Mouse (Mus musculus): ENCODE results near the gene Sarnp.

Gene Sarnp

DNA sequence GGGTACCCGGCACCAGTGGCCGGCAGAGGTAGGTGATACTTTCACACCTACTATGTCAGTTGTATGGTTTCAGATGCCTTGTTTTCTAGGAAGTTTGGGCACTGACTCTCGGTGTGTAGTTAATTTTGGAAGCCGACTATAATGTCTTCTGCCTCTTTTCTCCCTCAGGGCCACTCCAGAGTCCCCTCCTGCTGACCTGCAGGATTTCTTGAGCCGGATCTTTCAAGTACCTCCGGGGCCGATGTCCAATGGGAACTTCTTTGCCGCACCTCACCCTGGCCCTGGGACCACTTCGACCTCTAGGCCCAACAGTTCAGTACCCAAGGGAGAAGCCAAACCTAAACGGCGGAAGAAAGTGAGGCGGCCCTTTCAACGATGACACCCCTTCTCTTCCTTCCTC, at the start of gene Sarnp:
Sarnp (plus strand) TSS at position 301 of the 400 bp plus-strand sequence.
- no peak for DNase-seq (ENCODE audit: low read depth, low spot score)

GRCm38 (mm10) chr10:128772895-128773294, 44.2 kb upstream of the Sarnp start:
- no peak for DNase-seq (ENCODE audit: low read depth, low spot score)

- DNase-seq (ENCODE audit: low read depth, low spot score) = no peak
Observed at GRCm38 (mm10) chr10:128773685-128774084, 43.4 kb upstream of the Sarnp start.

DNA sequence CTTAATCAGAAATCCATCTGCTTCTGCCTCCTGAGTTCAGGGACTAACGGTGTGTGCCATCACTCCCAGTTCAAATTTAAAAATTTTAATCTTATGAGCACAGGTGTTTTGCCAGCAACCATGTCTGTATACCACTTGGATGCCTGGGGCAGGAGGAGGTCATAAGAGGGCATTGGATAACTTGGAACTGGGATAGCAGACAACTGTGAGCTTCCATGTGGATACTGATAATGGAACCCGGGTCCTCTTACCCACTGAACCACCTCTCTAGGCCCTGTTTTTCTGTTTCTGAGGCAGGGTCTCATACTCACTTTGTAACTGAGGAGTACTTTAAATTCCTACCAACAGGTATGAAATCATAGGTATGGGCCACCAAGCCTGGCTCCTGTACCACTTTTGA, 38.7 kb upstream of the Sarnp start:
- no peak for DNase-seq (ENCODE audit: low read depth, low spot score)

DNA sequence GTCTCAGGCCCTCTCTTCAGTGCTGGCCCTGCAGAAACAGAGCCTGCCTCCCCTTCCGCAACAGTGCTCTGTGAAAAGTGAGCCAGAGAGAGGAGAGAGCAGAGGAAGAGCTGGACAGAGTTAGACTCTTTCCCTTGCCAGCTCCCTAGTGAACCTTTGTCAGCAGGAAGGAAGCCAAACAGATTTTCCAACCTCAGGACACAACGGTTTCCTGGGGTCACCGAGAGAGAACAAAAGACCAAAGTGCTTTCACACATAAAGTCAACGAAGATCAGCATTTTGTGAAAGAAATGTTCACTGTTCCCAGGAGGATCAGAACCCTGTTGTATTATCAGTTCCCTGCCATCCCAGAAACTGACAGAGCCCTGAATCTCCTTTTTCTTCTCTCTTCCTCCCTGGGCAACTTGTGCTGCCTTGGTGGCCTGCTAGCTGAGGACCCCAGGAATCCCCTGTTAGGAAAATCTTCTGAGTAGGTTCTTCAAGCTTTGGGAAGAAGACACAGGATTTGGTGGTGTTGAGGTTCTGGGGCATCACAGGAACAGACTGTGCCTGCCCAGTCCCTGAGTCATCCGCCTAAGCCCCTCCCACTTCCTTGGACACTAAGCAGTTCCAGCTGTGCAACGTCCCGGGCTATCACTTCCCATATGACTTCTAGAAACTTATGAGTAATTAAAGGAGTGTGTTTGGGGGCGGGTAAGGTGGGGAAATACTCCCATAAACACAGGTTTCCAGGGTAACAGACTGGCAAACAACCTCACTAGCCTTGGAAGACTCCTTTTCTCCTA, 37.9 kb upstream of the Sarnp start:
- no peak for DNase-seq (ENCODE audit: low read depth, low spot score)

DNA sequence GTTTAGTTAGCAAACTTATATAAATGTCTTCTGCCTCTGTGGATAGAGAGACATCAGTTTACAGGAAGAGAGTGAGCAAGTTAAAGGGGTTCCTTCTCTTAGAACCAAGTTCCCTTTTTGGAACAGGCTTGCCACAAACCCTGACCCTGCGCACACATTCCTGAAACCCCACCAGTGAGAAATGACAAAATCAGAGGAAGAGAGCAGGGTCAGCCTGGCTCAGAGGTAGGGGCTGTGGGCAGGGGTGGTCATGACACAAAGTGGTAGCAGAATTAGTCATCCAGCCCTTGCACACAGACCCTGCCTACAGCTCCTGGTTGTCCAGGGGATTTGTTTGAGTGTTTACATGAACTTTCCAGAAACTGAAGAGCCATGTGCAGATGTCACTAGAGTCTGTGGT, 36.9 kb upstream of the Sarnp start:
- DNase-seq (ENCODE audit: low read depth, low spot score) = no peak

DNA sequence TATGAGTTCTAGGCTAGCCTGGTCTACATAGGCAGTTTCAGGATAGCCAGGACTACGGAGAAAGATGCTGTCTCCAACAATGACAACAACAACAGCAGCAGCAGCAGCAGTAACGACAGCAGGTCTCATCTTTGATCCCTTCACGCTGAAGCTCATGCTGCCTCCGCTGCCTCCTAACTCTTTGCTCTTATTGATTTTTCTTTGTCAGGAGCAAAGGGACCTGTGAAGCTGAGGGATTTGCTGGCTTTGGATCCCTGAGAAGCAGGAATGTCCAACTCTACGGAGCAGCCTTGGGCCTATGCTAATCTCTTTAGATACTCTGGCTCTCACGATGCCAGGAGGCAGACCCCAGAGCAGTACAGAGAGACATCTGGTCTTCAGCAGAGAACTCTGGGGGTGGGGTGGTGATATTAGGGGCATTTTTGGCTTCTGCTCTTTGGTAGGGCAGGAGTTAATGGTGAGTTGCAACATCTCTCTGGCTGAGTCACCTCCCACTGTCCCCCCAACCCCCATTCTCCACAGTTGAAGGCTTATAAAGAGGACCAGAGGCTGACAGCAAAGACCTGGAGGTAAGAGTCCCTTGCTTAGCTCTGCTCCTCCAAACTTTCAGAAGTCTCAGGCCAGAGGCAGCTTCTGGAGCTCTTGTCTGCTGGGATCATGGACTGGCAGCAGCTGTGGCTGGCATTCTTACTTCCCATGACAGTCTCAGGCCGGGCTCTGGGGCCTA, 26.6 kb upstream of the Sarnp start, which contains the start of gene Mmp19:
Mmp19 (plus strand) TSS at position 513 of the 727 bp plus-strand sequence.
- no peak for DNase-seq (ENCODE audit: low read depth, low spot score)

DNA sequence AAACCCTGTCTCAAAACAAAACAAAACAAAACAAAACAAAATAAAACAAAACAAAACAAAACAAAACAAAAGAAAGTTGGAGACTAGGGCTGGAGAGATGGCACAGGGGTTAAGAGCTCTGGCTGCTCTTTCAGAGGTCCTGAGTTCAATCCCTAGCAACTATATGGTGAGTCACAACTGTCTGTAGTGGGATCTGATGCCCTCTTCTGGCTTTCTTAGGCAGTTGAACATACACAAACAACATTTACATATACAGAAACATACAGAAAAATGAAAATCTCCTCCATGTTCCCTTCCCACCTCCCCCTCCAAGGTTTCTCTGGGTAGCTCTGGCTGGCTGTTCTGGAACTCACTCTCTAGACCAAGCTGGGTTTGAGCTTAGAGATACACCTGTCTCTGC, 25.1 kb upstream of the Sarnp start:
- DNase-seq (ENCODE audit: low read depth, low spot score) = no peak

GRCm38 (mm10) chr10:128793258-128793657, 23.9 kb upstream of the Sarnp start:
- DNase-seq (ENCODE audit: low read depth, low spot score) = no peak

DNA sequence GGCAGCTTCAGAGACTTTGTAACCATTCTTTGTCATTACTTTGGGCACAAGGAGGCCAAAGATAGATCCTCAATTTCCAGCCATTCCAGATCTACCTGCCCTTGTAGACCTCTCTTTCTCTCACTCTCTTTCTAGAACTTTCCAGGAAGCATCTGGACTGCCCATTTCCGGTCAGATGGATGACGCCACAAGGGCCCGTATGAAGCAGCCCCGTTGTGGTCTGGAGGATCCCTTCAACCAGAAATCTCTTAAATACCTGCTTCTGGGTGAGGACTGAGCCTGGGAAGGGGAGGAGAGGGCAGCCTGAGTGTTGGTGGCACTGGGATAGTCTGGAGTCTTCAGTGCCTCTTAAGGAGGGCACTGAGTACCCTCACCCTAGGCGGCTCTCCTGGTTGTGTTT, 22.7 kb upstream of the Sarnp start:
- no peak for DNase-seq (ENCODE audit: low read depth, low spot score)

GRCm38 (mm10) chr10:128795581-128795980, 21.6 kb upstream of the Sarnp start:
- DNase-seq (ENCODE audit: low read depth, low spot score) = no peak

DNA sequence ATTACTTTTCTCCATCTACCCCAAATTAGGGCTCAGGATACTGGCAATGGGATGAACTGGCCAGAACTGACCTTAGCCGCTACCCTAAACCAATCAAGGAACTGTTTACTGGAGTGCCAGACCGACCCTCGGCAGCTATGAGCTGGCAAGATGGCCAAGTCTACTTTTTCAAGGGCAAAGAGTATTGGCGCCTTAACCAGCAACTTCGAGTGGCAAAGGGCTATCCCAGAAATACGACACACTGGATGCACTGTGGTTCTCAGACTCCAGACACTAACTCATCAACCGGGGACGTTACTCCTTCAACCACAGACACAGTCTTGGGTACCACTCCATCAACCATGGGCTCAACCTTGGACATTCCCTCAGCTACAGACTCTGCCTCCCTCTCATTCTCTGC, 18.5 kb upstream of the Sarnp start:
- no peak for DNase-seq (ENCODE audit: low read depth, low spot score)

DNA sequence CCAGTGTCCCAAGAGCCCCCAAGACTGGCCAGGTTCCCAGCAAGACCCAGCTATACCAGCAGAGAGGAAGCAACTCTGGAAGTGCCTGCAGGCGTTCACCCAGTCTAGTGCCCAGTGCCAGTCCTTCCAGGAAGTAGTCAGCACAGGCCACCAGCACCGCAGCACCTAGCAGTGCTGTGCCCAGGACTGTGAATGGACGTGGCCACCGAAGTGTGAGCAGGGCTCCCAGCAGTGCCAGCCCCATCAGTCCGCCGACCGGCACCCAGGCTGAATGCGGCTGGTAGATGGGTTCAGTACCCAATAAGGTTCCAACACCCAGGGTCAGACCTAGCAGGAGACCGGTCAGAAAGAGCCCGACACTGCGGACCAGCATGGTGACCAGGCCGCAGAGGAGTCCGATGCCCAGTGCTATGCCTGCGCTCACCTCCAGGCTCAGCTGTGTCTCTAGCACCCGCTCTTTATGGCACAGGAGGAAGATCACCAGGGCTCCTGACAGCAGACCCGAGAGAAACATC, 15.1 kb upstream of the Sarnp start:
- no peak for DNase-seq (ENCODE audit: low read depth, low spot score)

DNA sequence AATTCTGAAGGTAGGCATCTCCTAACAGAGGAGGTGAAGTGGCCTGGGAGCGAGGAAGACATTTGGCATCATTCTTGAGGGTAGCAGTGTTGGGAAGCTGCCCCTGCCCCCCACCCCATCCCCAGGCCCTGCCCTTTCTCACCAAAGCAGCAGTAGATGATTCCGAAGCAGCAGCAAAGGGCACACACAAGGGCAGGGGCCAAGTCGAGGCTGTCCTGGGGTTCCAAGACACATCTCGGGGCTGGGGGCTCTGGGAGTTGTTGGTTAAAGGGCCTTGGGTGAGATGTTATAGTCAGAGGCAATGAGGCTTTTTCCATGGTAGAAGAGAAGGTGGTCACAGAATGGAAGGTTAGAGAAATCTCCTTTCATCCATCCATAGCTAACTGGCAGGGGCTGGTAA, 14.2 kb upstream of the Sarnp start:
- DNase-seq (ENCODE audit: low read depth, low spot score) = no peak

DNA sequence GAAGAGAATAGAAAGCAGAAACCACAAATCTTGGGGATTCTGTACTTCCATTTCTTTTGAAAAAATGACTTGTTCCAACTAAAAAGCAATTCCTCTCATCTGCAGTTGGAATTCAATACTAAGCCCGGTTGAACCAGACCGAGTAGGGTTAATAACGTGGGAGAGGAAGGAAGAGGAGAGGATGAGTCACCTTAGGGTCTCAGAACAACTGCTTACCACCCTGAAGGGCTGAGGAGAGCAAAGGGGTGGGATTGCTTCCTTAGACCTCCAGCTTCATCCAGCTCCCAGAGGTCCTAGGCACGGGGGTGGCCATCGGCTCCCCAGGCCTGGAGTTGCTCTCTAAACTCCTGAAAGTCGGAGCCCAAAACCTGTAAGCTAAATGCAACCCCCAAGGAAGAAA, 13.8 kb upstream of the Sarnp start:
- DNase-seq (ENCODE audit: low read depth, low spot score) = no peak

- DNase-seq (ENCODE audit: low read depth, low spot score) = peak; percentile 28
Observed at GRCm38 (mm10) chr10:128803771-128804270, 13.3 kb upstream of the Sarnp start, which contains the start of gene Dnajc14. Dnajc14 (plus strand) TSS chr10:128804062.

DNA sequence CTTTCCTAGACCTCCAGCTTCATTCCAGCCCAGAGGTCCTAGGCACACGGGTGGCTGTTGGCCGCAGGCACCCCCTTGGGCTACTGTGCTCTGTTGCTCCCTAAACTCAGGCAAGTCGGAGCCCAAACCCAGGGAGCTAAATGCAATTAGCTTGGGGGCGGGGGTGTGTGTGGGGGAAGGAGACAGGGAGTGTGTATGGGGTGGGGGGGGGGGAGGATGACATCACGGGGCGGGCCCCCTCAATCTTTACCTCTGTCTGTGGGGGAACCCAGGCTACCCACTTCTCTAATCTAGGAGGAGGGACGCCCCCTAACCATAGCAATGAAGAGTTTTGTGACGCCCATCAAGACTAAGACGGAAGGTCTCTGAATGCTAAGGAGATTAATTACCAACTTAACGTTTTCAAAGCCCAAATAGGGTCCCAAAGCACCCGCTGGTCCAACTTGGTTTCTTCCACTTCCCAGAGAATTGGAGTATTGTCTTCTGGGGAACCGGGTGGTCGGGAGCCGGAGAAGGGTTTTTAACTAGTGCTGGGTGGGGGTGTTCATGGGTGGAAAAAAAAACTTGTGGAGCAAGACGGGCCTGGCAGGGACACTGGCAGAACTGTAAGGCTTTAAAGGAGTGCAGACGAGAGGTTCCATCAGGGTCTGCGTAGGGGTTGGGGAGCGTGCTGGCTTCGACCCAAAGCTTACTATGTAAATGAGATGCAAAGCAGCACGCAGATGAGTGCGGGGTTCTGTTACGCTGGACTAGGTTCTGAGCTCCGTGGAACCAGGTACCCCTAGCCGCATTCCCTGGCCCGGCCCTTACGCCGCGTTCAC, 12.7 kb upstream of the Sarnp start, which contains the start of gene Tmem198b:
Tmem198b (minus strand) TSS at position 100 of the 821 bp plus-strand sequence.
- DNase-seq (ENCODE audit: low read depth, low spot score) = peak; percentile 38

DNA sequence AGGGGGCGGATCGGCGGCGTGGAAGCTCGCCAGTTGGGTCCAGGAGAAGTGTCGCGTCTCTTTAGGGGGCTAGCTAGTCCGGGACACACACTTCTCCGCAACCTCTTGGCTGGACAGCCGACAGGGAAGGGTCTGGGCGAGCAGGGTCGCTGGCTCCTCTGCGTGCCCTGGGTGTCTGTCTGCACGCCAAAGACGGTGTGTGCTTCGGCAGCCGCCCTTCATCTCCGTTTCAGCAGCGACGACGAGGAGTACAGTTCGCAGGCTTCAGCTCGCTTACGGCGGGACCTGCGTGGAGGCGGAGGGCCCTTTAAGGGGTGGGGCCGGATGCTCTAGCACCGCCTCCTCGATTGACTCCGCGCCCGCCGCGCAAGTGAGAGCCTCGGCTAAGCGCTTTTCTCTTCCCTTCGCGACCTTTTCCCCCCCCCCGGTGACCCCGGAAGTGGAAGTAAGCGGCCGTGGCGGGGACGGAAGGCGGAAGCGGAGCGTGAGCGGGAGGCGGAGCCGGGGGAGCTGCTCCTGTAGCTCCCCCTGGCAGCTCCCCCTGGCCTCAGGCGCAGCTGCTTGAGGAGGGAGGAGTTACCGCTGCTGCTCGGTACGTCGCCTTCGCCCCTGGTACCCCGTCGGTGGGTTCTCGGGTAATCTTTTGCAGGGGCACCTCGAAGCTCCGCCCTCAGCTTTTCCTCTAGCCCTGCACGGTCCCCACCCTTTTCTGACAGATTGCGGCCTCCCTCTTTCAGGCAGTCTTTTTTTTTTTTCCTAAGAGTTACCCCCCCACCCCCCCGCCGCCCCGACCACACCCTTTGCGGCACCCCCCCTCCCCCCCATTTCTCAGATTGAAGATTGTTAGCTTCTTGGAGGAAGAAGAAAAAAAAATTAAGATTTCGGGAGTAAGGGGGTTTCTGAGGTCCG, 11.8 kb upstream of the Sarnp start:
- peak; percentile 89 for DNase-seq (ENCODE audit: low read depth, low spot score)

DNA sequence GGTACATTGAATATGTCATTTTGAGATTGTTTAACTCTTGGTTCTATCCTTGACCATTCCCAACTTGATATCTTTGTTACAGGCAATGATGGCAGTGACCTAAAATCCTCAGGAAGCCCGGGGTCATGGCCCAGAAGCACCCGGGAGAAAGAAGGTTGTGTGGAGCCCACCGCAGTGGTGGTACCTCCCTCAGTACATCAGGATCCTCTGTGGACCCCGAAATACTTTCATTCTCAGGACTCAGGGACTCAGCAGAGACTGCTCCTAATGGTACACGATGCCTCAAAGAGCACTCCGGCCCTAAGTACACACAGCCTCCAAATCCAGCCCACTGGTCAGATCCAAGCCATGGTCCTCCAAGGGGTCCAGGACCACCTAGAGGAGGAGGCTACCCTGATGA, 11.0 kb upstream of the Sarnp start:
- DNase-seq (ENCODE audit: low read depth, low spot score) = no peak

- no peak for DNase-seq (ENCODE audit: low read depth, low spot score)
Observed at GRCm38 (mm10) chr10:128807018-128807417, 10.1 kb upstream of the Sarnp start.

Data from WW6 (cell line).